Mouse (Mus musculus) forelimb bud, embryonic 11.5 days (tissue): ENCODE results near the gene Tsc22d3.
"Not testable (repeated sequence)": the region's sequence is repeated elsewhere in the genome, so short reads cannot be mapped to it uniquely, and the experiment has no call there.

Source experiments
- DNase-seq: peaks from one replicate; pipeline ENCODE4 v3.0.0-alpha.2; 2012; ENCODE audit warnings: low read depth, low spot score

The Tsc22d3 gene

GRCm38 (mm10) chrX:140501401-140502301 is 98.8 kb downstream of the Tsc22d3 start:
- DNase-seq: no peak

GRCm38 (mm10) chrX:140500306-140500705 is 100.2 kb downstream of the Tsc22d3 start:
- no peak for DNase-seq

GRCm38 (mm10) chrX:140498431-140498830 is 102.0 kb downstream of the Tsc22d3 start:
- not testable (repeated sequence) for DNase-seq

GRCm38 (mm10) chrX:140494170-140494569 is 106.3 kb downstream of the Tsc22d3 start:
- DNase-seq: no peak

GRCm38 (mm10) chrX:140493527-140494029 is 106.9 kb downstream of the Tsc22d3 start:
- DNase-seq: no peak

- DNase-seq: peak; percentile 41
Observed at GRCm38 (mm10) chrX:140491884-140492571, 108.4 kb downstream of the Tsc22d3 start.

GRCm38 (mm10) chrX:140490203-140490602 is 110.3 kb downstream of the Tsc22d3 start:
- DNase-seq: no peak
